Mouse (Mus musculus) cerebellum, adult 9-10 months (tissue): Measurements from ENCODE around the gene Clec2e.

Experiments
- DNase-seq: peaks from one replicate; pipeline ENCODE4 v3.0.0; 2022

Gene Clec2e

DNA sequence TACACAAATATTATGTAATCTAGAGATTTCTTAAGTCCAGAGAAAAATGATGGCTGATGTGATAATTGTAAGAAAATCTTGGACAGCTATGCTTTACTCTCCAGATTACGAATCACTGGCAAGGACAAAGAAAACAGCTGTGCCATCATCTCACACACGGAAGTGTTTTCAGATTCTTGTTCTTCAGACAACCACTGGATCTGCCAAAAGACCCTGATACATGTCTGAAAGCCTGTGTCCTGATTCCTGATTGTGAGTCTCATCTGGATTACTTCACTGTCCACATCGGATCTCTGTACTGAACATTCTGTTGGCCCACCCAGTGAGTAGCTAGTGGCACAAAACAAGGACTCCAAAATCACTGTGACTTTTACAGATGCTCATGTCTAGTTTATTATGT, 44.5 kb downstream of the Clec2e start:
- no peak for DNase-seq

DNA sequence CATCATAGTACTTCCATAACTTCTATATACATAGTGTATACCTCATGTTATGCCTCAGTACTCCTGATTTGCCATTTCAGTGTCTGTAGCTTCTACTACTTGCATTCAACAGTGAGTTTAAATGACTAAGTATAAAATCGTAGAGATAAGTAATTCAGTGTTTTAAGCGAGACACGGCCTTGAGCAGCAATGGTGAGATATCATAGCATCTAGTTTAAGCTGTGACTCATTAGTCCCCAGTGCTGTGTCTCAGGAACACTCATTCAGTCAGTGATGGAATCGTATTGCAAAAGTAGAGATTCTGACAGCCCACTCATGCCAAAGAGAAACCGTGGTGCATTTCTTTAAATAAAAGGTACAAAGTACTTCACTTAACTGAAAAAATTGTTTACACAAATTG, 49.0 kb downstream of the Clec2e start:
- no peak for DNase-seq

DNA sequence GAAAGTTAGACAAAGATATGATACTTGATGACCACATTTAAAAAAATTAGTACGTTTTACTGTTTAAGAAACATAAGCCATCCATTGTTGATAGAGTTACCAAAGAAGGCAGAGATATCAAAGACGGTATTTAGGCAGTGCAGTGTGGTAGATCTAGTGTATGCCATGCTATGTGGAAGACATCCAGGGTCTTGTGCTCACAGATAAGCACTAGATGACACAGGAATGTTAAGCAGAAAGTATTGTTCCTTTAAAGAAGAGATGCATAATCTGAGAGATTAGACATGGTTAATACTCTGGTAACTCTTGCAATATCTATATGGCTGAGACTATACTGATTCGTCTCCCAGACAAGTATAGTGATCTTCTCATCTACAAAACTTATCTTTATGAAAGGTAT, 49.6 kb downstream of the Clec2e start:
- no peak for DNase-seq

DNA sequence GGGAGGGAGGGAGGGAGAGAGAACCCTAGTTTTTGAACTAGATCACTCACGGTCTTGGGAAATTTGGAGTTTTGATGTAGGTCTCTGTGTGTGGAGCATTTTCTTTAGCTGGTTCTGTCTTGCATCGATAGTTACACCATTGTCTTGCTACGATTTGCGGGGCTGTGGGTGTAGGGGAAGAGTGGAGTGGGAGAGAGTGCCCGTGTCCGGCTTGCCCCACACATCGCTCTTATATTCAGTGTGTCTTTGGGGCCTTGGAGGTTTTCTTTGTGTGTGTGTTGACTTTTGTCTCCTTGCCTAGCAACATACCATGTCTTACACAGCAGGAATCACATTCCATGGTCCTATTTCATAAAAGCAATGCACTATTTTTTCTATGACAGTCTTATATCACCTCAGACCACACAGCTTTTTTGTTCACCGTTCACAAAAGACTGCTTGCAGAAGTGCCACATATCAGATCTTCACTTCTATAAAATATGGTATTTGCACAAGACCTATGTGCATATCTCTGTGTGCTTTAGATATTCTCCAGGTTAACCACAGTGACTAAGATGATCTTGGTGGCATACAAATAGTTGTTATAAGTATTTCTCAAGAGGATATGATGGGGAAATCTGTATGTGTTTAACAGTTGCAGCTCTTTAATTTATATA, 51.0 kb downstream of the Clec2e start:
- DNase-seq, result no peak

DNA sequence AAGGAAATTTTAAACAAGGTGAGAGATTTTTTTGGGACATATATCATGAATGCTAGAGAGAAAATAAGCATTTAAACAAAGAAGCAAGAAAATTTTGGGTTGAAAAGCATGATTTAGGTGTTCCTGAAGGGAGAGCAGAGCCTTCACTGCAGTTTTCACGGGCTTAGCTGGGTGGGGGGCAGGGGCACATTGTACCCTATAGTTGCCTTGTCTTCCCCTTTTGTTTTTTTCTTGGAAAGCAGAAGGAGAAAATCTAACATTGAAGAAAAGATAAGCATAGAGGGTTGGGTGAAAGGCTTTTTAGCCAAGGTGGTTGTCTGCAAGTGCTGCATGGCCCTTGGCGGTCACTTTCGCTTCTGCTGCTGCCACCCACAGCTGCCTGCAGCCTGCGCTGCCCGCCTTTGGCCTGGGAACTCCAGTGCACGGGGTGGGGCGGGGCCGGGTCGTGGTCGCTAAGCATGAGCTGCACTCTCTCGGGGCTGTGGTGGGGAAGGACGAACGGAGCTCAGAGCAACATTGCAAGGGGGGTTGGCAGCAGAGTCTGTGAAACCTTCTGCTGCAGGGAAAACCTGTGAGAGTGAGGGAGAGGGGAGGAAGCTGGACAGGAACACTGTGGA, 51.7 kb downstream of the Clec2e start:
- no peak for DNase-seq

DNA sequence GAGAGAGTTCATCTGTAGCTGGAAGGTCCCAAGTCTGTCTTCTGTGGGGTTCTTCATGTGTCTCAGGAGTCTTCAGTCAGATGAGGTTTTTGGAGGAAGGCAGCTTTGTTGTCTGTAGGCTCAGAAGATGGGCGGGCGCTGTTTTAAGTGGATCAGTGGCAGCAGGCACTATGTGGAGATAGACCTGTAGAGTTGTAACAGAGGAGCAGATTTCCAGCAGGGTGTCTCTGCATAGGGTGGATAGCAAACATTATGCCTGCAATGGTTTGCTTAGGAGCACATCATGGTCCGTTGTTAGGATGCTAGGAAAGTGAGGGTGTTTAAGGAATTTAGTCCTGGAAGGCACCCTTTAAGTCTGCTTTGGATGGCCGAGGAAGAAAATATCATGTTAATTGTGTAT, 52.3 kb downstream of the Clec2e start:
- no peak for DNase-seq

DNA sequence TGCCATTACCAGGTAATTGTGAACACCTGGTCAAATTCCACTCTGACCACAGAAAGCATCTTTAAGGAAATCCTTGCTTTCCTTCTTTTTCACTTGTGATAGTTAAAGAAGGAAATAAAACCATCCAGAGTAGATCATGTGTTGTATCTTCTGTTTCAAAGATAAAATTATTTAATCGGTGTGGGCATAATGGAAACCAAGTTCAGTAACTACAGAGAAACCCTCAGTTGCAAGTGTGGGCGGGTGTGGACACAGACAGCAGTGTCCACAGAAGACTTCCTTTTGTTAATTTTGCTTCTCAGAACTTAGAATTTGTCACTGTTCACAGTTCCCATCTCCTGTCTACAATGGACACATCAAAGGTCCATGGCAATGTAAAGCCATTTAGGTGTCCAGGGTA, 55.1 kb downstream of the Clec2e start, which contains the start of gene Klrb1f:
Gene Klrb1f, plus strand, starts transcription at position 301 of the 400 bp plus-strand sequence.
- no peak for DNase-seq

DNA sequence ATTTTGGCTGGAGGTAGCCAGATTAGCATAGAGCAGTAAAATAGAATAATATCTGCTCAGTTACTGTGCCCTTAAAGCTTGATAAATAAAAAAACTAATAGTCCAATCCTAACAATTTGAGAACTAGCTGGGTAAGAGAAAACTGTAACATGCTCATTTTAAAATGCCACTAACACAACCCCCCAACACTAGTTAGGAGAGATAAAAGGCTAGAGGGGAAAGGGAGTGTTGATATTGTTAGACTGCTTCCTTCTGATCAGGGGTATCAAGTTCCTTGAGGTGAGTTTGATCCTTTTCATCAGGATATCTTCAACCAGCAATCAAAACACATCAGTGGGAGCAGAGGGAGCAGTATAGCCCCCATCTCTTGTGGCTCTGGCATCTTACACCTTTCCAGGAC, 58.2 kb downstream of the Clec2e start:
- DNase-seq, result no peak
